Mouse (Mus musculus): ENCODE measurements around the gene Tmem38b. TPM values are rescaled to one million over a fixed set of nuclear protein-coding genes. Genes with fewer than 3 reads are reported as not detected.

The Tmem38b gene
- polyA plus RNA-seq (2014; fragmentation: Nextera tagmentation; extraction: Ambion mirVana), result 7.3 and 9.8 TPM in 2 replicates

DNA sequence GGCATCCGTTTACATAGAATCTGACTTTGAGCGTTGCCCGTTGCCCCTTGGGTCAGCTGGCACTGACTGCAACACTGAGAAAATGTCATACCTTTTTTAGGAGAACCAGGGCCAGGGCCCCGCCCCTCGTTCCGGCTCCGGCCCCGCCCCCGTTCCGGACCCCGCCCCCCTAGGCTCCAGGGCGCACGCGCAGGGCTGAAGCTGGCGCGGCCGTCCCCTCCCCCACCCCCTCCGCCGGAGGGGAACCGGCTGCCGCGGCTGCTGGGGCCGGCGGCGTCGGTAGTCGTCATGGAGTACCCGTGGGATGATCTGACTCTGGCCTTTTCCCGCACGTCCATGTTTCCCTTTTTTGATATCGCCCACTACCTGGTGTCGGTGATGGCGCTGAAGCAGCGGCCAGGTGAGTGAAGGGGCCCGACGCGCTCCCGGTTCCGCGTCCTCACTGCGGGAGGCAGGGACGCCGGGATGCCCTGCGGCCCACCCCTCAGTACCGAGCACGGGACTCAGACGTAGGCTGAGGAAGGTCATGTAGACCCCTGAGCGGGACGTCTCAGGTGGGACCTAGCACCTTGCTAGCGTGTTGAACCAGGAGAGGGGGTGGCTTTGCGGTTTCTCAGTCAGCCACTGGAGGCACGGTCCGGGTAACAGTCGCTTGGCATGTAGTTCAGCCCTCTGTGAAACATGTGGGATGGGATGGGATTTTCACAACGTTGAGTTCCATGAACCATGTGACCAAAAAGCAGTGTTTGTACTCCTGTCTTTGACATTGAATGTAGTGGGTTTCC lies at the start of gene Tmem38b:
Gene Tmem38b, plus strand, starts transcription at position 225 of the 785 bp plus-strand sequence.
- H3K9me3 ChIP-seq (ENCODE audit: control insufficient read depth, low read length), result no peaks in the 10 kb centered on the region
- no peaks in the 10 kb centered on the region for H3K36me3 ChIP-seq (ENCODE audit: control insufficient read depth, insufficient read depth, low read length)
- H3K4me3 ChIP-seq (ENCODE audit: low read depth, low read length), result peak within 1 kb of the TSS; percentile 72
- peak within 1 kb of the TSS; percentile 44 for H3K27ac ChIP-seq (ENCODE audit: low read depth, low read length)
- peak; percentile 96 for ATAC-seq (ENCODE audit: low read depth)
- H3K9ac ChIP-seq (replicated peaks; ENCODE audit: low read depth, low read length), result peak within 1 kb of the TSS; percentile 72
- H3K4me2 ChIP-seq (ENCODE audit: low read depth, low read length), result peak within 1 kb of the TSS; percentile 60
- whole genome bisulfite sequencing, result 2% methylated on average over 53 of the region's 55 CpGs
- H3K27me3 ChIP-seq (ENCODE audit: control insufficient read depth, insufficient read depth, low read length), result no peaks in the 10 kb centered on the region
- H3K4me1 ChIP-seq (ENCODE audit: control insufficient read depth, insufficient read depth, low read length), result peaks cover 3% of the 10 kb centered on the region; the same call in 1 of the 2 replicates

GRCm38 (mm10) chr4:53781396-53781795 lies 44.4 kb upstream of the Tmem38b start:
- Histone ChIP-seq H3K27ac (ENCODE audit: low read depth, low read length) (no peak overlapping the region), H3K27me3 (ENCODE audit: control insufficient read depth, insufficient read depth, low read length) (no peaks in the 10 kb centered on the region), H3K36me3 (ENCODE audit: control insufficient read depth, insufficient read depth, low read length) (no peaks in the 10 kb centered on the region), H3K4me2 (ENCODE audit: low read depth, low read length) (no peak overlapping the region), H3K4me1 (ENCODE audit: control insufficient read depth, insufficient read depth, low read length) (peaks cover 5% of the 10 kb centered on the region; the same call in 1 of the 2 replicates), H3K9ac (replicated peaks; ENCODE audit: low read depth, low read length) (no peak overlapping the region), H3K9me3 (ENCODE audit: control insufficient read depth, low read length) (no peaks in the 10 kb centered on the region), H3K4me3 (ENCODE audit: low read depth, low read length) (no peak overlapping the region)
- 70% methylated on average over 4 of the region's 4 CpGs for WGBS
- ATAC-seq (ENCODE audit: low read depth), result no peak

DNA sequence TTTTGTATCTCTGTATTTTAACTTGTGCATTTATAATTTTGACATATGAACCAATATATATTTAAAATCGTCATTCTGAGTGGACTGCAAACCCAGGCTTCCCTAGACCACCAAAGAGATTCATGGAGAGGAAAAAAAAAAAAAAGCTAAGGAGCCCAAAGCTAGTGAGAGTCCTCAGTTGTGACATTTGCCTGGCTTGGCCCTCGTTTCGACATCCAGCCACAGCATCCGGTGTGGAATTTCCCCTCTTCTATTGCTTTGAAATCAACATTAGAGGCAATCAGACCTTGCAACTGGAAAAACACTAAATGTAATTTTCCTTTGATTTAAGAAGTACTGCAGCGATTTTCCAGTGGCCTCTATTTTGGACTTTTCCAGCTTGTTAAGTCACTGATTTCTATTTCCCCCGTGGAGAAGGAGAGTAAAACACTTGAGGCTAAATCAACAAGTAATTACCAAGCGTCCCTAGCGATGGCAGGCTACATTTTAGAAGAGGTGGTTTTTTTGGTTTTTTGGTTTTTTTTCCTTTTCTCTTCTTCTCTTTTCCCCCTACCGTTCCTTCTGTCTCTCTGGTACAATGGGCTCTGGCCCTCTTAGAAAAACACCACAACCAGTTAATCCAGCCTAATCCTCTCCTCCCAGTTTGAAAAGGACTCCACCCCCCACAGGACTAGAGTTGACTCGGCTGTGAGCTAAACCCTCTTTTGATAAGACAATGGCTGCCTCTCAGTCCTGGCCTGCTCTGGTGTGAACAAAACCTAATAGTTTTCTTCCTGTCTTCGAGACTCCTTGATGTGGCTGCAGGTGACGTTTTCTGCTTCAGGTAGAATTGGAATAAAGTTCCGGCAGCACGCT lies 43.4 kb upstream of the Tmem38b start:
- Histone ChIP-seq H3K4me1 (ENCODE audit: control insufficient read depth, insufficient read depth, low read length) (peaks cover 5% of the 10 kb centered on the region; the same call in 1 of the 2 replicates), H3K27ac (ENCODE audit: low read depth, low read length) (no peak overlapping the region), H3K9me3 (ENCODE audit: control insufficient read depth, low read length) (no peaks in the 10 kb centered on the region), H3K9ac (replicated peaks; ENCODE audit: low read depth, low read length) (no peak overlapping the region), H3K4me3 (ENCODE audit: low read depth, low read length) (no peak overlapping the region), H3K4me2 (ENCODE audit: low read depth, low read length) (no peak overlapping the region), H3K36me3 (ENCODE audit: control insufficient read depth, insufficient read depth, low read length) (no peaks in the 10 kb centered on the region), H3K27me3 (ENCODE audit: control insufficient read depth, insufficient read depth, low read length) (no peaks in the 10 kb centered on the region)
- WGBS, result 34% methylated on average over 14 of the region's 14 CpGs
- no peak for ATAC-seq (ENCODE audit: low read depth)

DNA sequence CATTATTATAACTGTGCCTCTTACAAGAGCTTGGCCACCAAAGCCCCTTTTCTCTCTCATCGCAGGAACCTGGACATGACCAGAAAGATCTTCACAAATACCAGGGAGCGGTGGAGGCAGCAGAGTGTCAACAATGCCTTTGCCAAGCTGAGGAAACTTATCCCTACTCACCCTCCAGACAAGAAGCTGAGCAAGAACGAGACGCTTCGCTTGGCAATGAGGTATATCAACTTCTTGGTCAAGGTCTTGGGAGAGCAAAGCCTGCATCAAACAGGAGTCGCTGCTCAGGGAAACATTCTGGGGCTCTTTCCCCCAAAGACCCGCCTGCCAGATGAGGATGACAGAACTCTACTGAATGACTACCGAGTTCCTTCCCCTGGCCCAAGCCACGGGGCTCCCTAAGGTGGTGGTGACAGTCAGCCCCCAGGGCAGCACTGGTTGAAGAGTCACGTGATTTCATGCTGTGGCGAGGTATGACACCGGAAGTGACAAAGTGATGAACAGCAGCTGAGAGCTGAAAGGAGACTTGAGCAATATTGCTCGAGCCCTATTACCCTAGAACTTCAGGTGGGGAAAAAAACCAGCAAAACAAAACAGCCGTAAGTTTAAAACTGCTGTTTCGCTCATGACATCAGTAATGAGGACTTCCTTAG lies 40.0 kb upstream of the Tmem38b start:
- H3K4me3 ChIP-seq (ENCODE audit: low read depth, low read length), result no peak overlapping the region
- H3K9me3 ChIP-seq (ENCODE audit: control insufficient read depth, low read length), result no peaks in the 10 kb centered on the region
- WGBS, result 86% methylated on average over 15 of the region's 15 CpGs
- no peaks in the 10 kb centered on the region for H3K4me1 ChIP-seq (ENCODE audit: control insufficient read depth, insufficient read depth, low read length)
- H3K36me3 ChIP-seq (ENCODE audit: control insufficient read depth, insufficient read depth, low read length), result no peaks in the 10 kb centered on the region
- no peaks in the 10 kb centered on the region for H3K27me3 ChIP-seq (ENCODE audit: control insufficient read depth, insufficient read depth, low read length)
- H3K27ac ChIP-seq (ENCODE audit: low read depth, low read length), result no peak overlapping the region
- H3K9ac ChIP-seq (replicated peaks; ENCODE audit: low read depth, low read length), result no peak overlapping the region
- no peak for ATAC-seq (ENCODE audit: low read depth)
- no peak overlapping the region for H3K4me2 ChIP-seq (ENCODE audit: low read depth, low read length)

- Histone ChIP-seq H3K27ac (ENCODE audit: low read depth, low read length) (no peak overlapping the region), H3K36me3 (ENCODE audit: control insufficient read depth, insufficient read depth, low read length) (no peaks in the 10 kb centered on the region), H3K4me1 (ENCODE audit: control insufficient read depth, insufficient read depth, low read length) (no peaks in the 10 kb centered on the region), H3K4me3 (ENCODE audit: low read depth, low read length) (no peak overlapping the region), H3K27me3 (ENCODE audit: control insufficient read depth, insufficient read depth, low read length) (no peaks in the 10 kb centered on the region), H3K9me3 (ENCODE audit: control insufficient read depth, low read length) (no peaks in the 10 kb centered on the region), H3K4me2 (ENCODE audit: low read depth, low read length) (no peak overlapping the region), H3K9ac (replicated peaks; ENCODE audit: low read depth, low read length) (no peak overlapping the region)
- 74% methylated on average over 5 of the region's 5 CpGs for WGBS
- ATAC-seq (ENCODE audit: low read depth), result no peak
Measured at GRCm38 (mm10) chr4:53786851-53787250, 39.0 kb upstream of the Tmem38b start.

- WGBS, result 10% methylated on average over 4 of the region's 4 CpGs
- no peak for ATAC-seq (ENCODE audit: low read depth)
- no peak overlapping the region for H3K27ac ChIP-seq (ENCODE audit: low read depth, low read length)
- H3K36me3 ChIP-seq (ENCODE audit: control insufficient read depth, insufficient read depth, low read length), result no peaks in the 10 kb centered on the region
- no peaks in the 10 kb centered on the region for H3K27me3 ChIP-seq (ENCODE audit: control insufficient read depth, insufficient read depth, low read length)
- no peak overlapping the region for H3K4me2 ChIP-seq (ENCODE audit: low read depth, low read length)
- H3K4me3 ChIP-seq (ENCODE audit: low read depth, low read length), result no peak overlapping the region
- H3K9me3 ChIP-seq (ENCODE audit: control insufficient read depth, low read length), result no peaks in the 10 kb centered on the region
- no peak overlapping the region for H3K9ac ChIP-seq (replicated peaks; ENCODE audit: low read depth, low read length)
- H3K4me1 ChIP-seq (ENCODE audit: control insufficient read depth, insufficient read depth, low read length), result no peaks in the 10 kb centered on the region
Measured at GRCm38 (mm10) chr4:53789346-53789745, 36.5 kb upstream of the Tmem38b start.

GRCm38 (mm10) chr4:53794257-53794966 lies 31.4 kb upstream of the Tmem38b start:
- Histone ChIP-seq H3K4me3 (ENCODE audit: low read depth, low read length) (no peak overlapping the region), H3K9me3 (ENCODE audit: control insufficient read depth, low read length) (no peaks in the 10 kb centered on the region), H3K4me1 (ENCODE audit: control insufficient read depth, insufficient read depth, low read length) (no peaks in the 10 kb centered on the region), H3K27me3 (ENCODE audit: control insufficient read depth, insufficient read depth, low read length) (no peaks in the 10 kb centered on the region), H3K9ac (replicated peaks; ENCODE audit: low read depth, low read length) (no peak overlapping the region), H3K27ac (ENCODE audit: low read depth, low read length) (no peak overlapping the region), H3K4me2 (ENCODE audit: low read depth, low read length) (no peak overlapping the region), H3K36me3 (ENCODE audit: control insufficient read depth, insufficient read depth, low read length) (no peaks in the 10 kb centered on the region)
- ATAC-seq (ENCODE audit: low read depth), result no peak
- WGBS, result 96% methylated on average over 5 of the region's 5 CpGs

GRCm38 (mm10) chr4:53795086-53795485 lies 30.8 kb upstream of the Tmem38b start:
- no peak overlapping the region for H3K4me3 ChIP-seq (ENCODE audit: low read depth, low read length)
- ATAC-seq (ENCODE audit: low read depth), result no peak
- no peaks in the 10 kb centered on the region for H3K9me3 ChIP-seq (ENCODE audit: control insufficient read depth, low read length)
- no peaks in the 10 kb centered on the region for H3K36me3 ChIP-seq (ENCODE audit: control insufficient read depth, insufficient read depth, low read length)
- no peaks in the 10 kb centered on the region for H3K4me1 ChIP-seq (ENCODE audit: control insufficient read depth, insufficient read depth, low read length)
- WGBS, result 58% methylated on average over 2 of the region's 2 CpGs
- no peak overlapping the region for H3K4me2 ChIP-seq (ENCODE audit: low read depth, low read length)
- no peaks in the 10 kb centered on the region for H3K27me3 ChIP-seq (ENCODE audit: control insufficient read depth, insufficient read depth, low read length)
- H3K9ac ChIP-seq (replicated peaks; ENCODE audit: low read depth, low read length), result no peak overlapping the region
- H3K27ac ChIP-seq (ENCODE audit: low read depth, low read length), result no peak overlapping the region

Data from neural tube, embryonic 14.5 days (tissue).